Mouse (Mus musculus): ENCODE results near the gene Sult4a1.

Gene Sult4a1

DNA sequence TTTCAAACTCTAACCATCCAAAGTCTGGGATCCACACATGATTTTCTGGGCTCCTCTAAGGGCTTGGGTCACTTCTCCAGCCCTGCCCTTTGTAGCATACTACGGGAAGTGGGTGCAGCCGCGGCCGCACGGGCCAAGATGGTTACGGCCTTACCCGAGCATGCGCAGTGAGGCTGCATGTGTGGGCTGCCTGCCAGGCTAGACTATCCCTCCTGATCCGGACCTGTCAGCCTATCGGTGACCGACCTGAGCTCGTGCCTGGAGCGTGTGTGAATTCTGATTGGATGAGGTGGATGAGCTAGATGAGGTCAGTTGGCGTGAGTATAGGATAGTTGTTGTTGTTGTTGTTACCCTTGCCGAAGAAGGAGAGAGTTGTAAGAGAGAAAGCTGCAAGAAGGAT is 8.0 kb downstream of the Sult4a1 start:
- 90% methylated on average over 15 of the region's 15 CpGs for WGBS

DNA sequence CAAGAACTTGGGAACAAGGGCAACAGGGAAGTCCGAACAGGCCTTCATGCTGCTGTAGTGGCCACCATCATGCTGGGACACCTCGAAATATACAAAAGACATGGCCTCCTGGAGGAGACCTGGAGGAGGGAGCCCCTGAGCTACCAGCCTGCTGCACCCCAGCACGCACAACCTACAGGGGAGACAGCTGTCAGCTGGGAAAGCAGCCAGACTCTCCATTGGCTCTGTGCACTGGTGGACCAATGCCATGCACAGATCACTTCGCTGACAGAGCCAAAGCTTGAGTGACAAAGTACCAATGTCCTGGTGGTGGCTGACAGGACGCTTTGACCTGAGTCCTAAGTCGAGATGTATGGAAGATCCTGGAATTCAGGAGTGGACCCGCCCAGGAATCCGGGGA is 9.5 kb downstream of the Sult4a1 start:
- 56% methylated on average over 8 of the region's 8 CpGs for WGBS

DNA sequence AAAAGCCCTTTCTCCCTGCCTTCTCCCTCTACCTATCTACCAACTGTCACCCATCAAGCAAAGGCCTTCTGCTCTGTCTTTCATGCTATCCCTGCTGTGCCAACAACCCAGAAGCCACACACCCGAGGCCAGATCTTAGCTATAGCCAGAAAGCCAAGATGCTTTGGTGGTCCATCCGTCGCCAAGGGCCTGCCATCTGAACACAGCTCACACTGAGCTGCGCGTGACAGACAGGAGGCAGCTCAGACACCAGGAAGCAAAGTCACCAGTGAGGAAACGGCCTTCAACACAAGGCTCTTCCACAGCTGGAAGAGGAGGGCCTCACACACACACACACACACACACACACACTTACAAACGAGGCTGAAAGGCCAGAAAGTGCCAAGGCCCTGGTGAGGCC is 10.6 kb downstream of the Sult4a1 start:
- 60% methylated on average over 7 of the region's 7 CpGs for WGBS

DNA sequence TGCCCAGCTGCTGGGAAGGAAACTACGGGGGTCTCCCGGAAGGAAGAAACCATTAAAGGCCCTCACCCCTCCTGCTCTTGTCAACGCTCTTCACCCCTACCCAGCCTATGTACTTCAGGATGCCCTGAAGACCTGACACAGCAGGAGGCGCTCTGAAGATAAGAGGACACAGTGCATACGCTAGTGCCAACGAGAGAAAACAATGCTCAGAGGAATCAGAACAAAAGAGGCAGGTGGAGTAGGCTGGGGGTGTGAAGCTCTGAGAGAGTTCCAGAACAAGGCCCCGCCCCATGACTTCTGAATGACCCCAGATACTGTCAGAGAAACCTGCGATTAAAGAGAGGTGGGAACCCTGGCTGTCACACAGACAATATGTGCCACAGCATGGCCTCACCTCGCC is 18.8 kb downstream of the Sult4a1 start:
- WGBS: 51% methylated on average over 9 of the region's 9 CpGs

DNA sequence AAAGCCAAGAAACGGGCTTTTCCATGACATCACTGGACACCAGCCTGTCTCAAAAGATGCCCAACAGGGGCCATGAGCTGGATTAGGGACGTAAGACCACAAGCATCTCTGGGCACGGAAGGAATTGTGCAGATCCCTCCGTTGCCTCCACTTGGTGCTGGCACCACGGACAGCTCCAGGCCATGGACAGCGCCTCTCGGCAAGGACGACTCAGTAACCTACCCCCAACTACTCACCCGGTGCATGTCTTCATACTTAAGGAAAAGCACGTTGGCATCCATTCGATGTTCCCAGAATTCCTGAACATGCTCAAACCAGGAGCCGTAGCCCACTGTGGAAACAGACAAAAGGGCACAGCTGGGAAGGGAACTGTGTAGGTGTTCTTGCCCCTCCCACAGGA is 19.2 kb downstream of the Sult4a1 start:
- WGBS: 50% methylated on average over 12 of the region's 12 CpGs

DNA sequence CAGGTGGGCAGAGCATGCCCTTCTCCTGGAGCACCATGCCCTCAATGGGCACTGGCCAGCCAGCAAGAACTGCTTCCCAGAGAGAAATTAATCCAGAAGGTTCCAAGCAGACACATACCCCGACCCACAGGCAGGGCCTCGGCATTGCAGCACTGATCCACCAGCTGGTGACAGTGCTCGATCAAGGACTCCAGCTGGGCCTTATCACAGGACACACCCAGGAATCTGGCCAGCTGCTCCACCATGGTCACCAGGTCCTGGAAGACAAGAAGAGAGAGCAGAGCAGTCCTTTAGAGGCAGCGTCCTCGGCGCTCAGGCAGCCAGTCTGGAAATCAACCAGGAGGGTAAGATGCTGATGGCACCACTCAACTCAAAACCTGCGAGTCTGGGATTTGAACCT is 25.5 kb downstream of the Sult4a1 start:
- WGBS: 68% methylated on average over 7 of the region's 7 CpGs

DNA sequence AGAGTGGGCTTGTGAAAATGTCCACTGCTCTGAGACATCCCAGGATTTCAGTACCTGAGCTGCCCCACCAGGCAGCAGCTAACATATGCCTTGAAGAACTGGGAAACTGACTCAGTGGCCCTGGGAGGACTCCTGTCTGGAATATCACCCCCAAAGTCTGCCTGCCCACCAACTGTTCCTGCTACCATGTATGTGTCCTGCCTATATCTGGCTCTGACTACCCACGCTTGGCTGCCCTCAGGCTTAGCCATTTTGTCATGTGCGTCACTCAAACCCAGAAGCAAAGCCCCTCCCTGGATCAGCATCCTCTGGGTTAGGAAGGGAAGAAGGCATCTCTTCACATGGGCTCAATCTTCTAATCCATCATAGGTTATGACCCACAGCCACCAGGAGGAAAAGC is 26.0 kb downstream of the Sult4a1 start:
- WGBS: 72% methylated on average over 2 of the region's 2 CpGs

DNA sequence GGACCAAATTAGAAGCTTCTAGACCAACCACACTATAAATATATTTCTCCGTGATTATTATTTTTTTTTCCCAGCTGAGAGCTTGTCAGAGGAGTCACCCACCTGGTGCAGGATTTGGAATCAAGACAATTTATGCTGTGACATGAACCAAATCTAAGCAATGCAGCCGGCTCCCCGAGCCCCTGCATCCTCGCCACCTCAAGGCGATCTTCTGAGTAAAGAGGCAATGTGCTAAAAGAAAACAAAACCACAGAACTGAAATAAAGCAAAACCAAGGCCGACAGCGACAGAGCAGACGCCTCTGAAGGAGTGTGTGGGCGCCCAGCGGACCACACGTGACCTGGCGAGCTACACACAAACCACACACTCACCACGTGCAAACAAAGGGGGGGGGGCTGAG is 26.9 kb downstream of the Sult4a1 start:
- 36% methylated on average over 13 of the region's 13 CpGs for WGBS

DNA sequence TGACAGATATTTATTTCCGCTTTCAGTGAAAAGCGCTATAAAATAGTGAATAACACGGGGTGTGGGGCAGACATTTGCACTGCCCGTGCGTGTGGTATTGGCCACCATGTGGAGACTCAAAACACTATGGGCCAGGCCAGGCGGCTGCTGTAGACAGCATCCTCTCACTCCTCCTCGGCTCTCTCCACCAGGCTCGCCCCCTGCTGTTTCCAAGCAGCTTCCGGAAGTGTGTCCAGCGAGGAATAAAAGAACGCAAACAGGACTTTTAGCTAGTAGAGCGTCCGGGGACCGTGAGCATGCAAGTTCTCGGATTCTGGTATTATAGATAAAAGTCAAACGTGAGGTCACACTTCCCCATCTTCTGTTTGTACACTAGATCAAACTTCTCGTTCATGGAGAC is 28.4 kb downstream of the Sult4a1 start:
- WGBS: 49% methylated on average over 17 of the region's 17 CpGs

DNA sequence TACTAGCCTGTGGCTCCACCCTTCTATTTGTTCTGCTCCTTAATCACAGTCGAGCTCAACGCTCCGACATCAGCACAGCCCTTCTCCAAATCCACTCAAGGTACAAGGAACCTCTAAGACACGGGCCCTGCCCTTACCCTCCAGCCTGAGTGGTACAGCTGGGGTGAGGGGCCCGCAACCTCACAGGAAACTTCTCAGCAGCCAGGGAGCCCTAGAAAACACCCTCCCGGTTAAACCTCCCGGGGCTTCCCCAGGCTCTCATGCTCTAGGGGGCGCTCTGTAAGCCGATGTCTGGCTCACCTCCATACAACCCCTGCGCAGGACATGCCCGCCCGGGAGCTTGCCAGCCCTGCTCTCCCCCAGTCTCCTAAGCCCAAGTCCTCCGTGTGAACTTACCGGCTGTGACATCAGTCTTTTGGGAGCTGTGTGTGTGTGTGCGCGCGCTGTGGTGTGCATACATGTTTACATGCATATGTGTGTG is 30.8 kb downstream of the Sult4a1 start:
- WGBS: 24% methylated on average over 17 of the region's 17 CpGs

DNA sequence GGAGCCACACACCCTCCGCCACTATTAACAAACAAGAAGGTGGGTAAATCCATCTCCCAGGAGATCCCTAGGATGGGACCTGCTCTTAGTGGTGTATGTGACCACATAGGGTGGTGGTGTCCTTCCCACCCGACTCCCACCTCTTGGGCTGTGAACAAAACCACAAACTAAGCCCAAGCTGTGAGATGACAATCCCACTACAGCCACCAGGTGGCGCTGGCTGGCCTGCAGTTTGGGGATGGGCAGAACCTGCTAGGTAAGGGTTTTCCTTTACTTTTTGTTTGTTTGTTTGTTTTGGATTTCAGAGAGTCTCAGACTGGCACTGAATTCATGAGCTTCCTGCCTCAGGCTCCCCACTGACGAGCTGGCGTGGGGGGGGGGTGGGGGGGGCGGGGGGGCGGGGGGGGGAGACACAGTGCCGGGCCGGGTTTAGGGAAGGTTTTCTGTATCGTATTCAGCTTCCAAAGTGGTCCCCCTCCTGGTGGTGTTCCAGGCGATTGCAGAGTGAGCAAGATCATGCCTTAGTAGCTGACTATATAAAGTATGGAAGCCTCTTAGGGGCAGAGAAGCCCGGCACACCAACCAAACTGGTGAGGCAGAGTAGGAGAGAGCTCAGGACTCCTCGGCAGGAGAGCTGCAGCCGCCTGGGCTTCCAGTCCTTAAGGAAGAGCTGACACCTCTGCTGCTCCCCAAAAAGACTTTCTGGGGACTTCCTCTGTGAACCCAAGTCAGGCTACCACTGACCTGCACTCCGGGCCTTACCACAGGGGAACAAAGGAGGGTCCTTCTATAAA is 31.4 kb downstream of the Sult4a1 start:
- WGBS: 6% methylated on average over 14 of the region's 15 CpGs

DNA sequence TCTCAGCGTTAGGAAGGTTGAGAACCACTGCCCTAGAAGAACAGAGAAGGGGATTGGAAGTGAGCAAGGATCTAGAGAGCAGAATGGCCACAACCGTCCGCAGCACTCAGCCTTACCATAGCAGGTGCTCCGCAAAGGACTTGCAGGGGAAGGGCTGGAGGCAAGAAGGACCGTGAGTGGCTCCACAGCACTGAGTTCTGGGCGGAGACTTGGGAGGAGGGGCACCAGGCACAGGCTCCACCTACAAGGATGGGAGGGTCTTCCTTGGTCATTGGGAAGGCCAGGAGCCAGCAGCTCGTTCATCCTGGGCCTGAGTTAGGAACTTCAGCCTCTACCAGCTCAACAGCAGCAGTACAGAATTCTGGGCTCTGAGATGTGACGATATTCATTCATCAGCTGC is 32.5 kb downstream of the Sult4a1 start:
- WGBS: 38% methylated on average over 8 of the region's 8 CpGs

DNA sequence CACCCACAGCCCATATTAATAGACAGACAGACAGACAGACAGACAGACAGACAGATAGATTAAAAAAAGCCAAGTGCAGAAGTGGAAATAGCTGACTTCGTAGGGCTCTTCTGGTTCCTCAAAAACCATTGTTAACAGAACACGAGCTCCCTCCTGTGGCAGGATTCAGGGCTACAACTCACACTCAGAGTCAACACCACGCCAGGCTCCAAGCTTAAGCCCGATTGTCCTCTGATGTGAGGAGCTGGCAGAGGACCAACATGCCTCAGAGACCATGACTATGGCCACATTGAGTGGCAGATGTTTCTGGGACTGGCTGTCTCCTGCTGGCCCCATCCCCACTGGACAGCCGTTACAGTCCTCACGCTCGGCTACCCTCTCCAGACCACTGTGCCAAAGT is 33.3 kb downstream of the Sult4a1 start:
- 19% methylated on average over 7 of the region's 7 CpGs for WGBS

DNA sequence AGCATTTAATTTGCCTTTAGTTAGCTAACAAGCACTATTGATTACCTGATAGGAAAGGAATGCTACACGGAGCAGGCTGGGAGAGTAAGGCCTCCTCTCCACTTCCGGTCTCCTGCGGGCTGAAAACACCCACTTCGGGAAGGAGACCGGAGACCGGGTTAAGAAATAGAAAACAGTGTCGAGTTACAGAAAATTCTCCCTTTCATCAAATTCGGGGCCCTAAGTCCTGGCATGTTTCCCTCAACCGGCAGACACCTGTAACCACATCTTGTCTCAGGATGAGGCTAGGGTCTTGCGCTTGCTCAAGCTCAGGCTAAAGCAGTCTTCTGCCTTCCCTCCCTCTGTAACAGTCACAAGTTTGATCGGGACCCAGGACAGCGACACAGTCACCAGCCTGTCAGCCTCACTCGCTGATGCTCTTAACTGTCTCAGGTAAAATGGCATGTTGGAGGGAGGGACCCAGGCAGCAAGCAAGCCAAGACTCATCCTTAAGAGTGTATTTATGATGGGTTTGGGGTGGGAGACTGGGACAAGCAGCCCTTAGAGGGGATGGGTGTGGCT is 35.4 kb downstream of the Sult4a1 start:
- 44% methylated on average over 13 of the region's 13 CpGs for WGBS

DNA sequence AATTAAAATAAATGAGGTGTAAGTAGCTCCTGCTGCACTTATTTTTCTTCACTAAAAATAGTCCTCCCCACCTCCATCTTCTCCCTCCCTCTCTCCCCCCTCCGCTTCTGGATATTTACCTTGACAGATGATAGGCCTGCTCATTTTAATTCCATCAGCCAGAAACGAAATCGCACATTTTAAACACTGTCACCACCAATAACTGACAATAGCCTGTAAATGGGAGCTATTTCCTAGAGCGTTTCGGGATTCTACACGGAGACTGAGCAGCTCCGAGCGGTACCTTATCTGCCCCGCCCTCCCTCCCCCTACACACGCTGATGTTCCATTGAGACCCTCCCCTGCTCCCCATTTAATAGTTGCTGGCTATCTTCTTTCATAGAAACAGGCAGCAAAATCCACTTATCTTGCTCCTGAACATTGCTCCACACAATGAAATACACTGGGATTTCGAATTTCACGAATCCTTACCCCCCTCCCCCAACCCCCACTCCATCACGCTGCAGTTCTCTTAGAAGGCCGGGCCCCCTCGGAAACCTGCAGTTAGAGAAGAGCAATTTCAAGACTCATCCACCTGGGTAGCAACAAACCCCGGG is 36.0 kb downstream of the Sult4a1 start:
- WGBS: 20% methylated on average over 16 of the region's 16 CpGs

DNA sequence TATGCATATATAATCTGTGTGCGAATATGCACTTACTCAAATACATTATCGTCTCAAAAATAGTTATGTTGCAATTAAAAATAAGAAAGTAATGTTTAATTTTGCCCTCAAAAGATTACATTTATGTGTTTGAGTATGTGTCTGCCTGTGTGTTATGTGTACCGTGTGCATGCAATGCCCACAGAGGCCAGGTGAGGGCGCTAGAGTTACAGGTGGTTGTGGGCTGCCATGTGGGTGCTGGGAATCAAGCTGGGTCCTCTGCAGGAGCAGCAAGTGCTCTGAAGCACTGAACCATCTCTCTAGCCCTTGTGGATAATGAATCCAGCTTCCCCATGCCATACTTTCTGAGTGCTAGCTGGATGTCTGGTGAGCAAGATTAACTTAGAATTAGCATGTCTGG is 39.9 kb downstream of the Sult4a1 start:
- WGBS: 56% methylated on average over 4 of the region's 4 CpGs

DNA sequence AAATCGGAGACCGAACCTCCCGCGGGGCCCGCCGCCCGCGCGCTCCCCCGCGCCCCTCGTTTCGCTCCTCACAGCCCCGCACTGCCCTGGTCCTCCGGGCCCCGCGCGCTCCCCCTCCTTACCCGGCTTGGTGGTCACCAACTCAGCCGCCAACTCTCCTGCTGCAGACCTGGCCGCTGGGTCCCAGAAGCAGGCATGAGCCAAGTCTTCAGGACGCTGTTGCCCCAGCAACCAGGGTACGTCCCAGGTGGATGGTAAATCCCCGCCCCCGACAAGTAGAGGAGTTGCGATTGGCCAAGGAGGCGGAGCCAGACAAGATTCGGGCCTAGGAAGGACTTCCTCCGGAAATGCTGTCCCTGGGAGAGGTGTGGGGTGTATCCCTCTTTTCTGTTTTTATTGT is 40.4 kb downstream of the Sult4a1 start, which contains the start of gene Efcab6:
Gene Efcab6, minus strand, starts transcription at position 240 of the 400 bp plus-strand sequence.
- 3% methylated on average over 28 of the region's 29 CpGs for WGBS

DNA sequence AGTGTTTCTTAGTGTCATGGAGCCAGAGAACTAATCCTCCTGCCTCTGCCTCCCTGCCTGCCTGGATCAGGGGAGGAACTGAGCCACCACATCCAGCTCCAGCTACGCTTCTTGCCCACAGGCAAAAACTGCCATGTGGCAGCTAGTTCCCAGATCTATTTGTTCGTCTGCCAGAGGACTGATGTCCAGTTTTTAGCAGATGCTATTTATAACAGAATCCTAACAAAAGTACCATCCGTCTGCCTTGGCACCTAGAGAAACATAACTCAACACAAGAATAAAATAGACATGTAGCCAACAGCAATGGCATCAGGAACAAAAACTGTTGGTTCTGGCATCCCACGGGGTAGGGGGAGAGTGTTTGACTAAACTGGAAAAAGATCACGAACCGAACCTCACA is 46.7 kb downstream of the Sult4a1 start:
- WGBS: 45% methylated on average over 6 of the region's 6 CpGs

DNA sequence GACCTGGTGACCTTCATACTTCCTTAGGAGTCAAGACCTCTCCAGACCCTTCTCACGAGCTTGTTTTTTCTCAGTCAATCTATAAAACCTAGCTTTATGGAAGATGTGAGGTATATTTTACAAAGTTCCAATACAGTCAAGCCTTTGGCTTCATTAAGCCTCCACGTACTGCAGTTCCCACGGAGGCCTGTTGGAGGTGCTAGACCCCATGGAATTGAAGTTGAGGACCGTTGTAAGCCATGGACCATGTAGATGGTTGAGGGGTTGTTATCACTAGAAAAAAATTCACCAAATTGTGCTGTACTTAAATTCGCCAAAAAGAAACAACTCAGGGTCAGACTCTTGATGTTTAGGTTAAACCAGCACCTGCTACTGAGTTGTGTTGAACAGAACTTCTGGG is 49.5 kb downstream of the Sult4a1 start:
- 75% methylated on average over 5 of the region's 5 CpGs for WGBS

DNA sequence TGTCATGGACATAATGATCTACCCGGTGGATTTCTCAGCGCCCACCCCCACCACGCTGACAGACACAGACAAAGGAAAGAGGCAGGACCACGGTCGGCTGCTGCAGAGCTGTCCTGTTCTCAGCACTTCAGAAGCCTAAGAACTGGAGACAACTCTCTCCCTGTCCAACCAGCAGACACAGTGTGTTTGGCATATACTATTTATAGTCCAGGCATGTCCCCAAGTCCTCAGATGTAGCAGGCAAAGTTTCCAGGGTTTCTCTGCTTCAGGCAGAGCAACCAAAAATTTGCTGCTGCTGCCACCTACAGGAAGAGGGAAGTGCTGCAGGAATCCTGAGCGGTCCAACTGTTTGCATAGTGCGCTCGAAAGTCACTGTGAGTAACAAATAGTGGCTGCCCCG is 51.7 kb downstream of the Sult4a1 start:
- 12% methylated on average over 9 of the region's 9 CpGs for WGBS

DNA sequence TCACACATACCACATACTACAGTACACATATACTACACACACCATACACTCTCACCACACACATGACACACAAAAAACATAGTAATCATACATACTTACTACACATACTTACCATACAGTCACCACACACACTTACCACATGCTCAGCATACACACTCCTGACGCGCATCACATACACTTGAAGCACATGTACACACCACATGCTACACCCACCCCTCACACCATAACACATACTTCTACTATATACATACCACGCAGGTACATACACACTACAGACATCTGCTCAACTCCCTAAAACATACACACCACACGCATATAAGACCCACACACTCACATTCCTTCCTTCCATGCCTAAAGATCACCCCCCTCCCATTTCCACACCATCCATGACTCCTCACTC is 52.3 kb downstream of the Sult4a1 start:
- 74% methylated on average over 4 of the region's 4 CpGs for WGBS

DNA sequence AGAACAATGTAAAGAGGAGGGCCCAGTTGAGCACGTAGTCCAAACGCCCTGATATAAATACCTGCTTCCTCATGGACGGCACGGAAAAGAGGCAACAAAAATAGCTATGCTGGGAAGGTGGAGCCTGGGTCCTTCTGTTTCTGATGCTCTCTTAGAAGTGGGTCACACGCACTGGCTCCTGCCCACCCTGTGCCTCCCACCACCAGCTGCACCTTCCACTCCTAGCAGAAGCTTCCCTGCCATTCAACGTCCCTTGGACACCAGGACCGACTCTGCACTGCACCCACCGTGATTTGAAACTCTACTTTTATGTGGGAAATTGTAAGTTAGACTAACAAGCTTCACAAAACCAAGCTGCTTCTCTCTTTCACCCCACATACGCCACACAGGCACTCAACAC is 53.2 kb downstream of the Sult4a1 start:
- WGBS: 57% methylated on average over 9 of the region's 9 CpGs

DNA sequence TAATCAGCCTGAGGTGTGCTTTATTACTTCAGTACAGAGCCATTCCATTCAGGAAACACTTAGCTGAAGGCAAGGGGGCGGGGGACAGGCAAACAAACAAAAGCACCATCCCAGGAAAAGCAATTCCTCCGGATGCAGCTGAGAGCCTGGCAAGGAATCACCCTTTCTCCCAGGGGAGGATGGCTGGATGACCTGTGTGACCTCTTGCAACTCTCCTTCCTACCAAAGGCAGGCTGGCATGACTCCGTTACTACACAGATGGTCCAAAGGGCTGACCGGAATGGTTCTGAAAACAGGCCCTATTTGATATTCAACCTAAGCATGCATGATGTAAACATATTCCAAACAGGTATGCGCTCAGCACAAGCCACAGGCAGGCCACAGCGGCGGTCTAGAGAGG is 56.0 kb downstream of the Sult4a1 start:
- WGBS: 78% methylated on average over 7 of the region's 7 CpGs
